Mouse (Mus musculus) neural tube, embryonic 13.5 days (tissue): ENCODE measurements around the gene Nwd1. TPM values are rescaled to one million over a fixed set of nuclear protein-coding genes. Genes with fewer than 3 reads are reported as not detected.
"Not testable (repeated sequence)": the region's sequence is repeated elsewhere in the genome, so short reads cannot be mapped to it uniquely, and the experiment has no call there.

ENCODE experiments used
- ATAC-seq: fragments of 200-750 bp; cut with Nextera tagmentation; 2 replicates; pipeline ENCODE4 v1.8.0; 2017; ENCODE audit warnings: low read depth, mild to moderate bottlenecking, moderate TSS enrichment, moderate library complexity
- H3K27ac ChIP-seq: fragments of 300-500 bp; sonication (generic); replicated peaks from 2 replicates; pipeline ENCODE4 v1.5.1; 2015; ENCODE audit warnings: moderate library complexity, mild to moderate bottlenecking, inconsistent platforms
- H3K27me3 ChIP-seq: fragments of 300-500 bp; sonication (generic); 2 replicates; pipeline ENCODE4 v1.6.1; 2015; ENCODE audit warnings: mild to moderate bottlenecking, inconsistent platforms
- H3K36me3 ChIP-seq: fragments of 300-500 bp; sonication (generic); 2 replicates; pipeline ENCODE4 v1.6.1; 2015; ENCODE audit warnings: mild to moderate bottlenecking, inconsistent platforms
- H3K4me1 ChIP-seq: fragments of 300-500 bp; sonication (generic); replicated peaks from 2 replicates; pipeline ENCODE4 v1.6.1; 2015; ENCODE audit warnings: inconsistent platforms
- H3K4me2 ChIP-seq: fragments of 300-500 bp; sonication (generic); 2 replicates; pipeline ENCODE4 v1.6.1; 2015; ENCODE audit warnings: inconsistent platforms, mild to moderate bottlenecking, moderate library complexity
- H3K4me3 ChIP-seq: fragments of 300-500 bp; sonication (generic); 2 replicates; pipeline ENCODE4 v1.5.1; 2015; ENCODE audit warnings: mild to moderate bottlenecking, inconsistent platforms
- H3K9ac ChIP-seq: fragments of 300-500 bp; sonication (generic); 2 replicates; pipeline ENCODE4 v1.6.1; 2015; ENCODE audit warnings: moderate library complexity, mild to moderate bottlenecking, inconsistent platforms
- H3K9me3 ChIP-seq: fragments of 300-500 bp; sonication (generic); 2 replicates; pipeline ENCODE4 v1.6.1; 2016; ENCODE audit warnings: inconsistent platforms
- WGBS: fragments of 180-500 bp; shearing (Covaris S2); methylation state at CpG from one replicate; pipeline ENCODE4 v1.1.7; 2015; 5-methylcytosine and 5-hydroxymethylcytosine counted together
- polyA plus RNA-seq: library from polyadenylated mRNA; unstranded; fragments of >200 nt; fragmentation: Nextera tagmentation; extraction: Ambion mirVana; gene quantifications from 2 replicates; pipeline ENCODE4 v1.2.1, GENCODE M21; 2015

Gene Nwd1
- polyA plus RNA-seq, 1 experiment from 2014 or later = 1.1 TPM

DNA sequence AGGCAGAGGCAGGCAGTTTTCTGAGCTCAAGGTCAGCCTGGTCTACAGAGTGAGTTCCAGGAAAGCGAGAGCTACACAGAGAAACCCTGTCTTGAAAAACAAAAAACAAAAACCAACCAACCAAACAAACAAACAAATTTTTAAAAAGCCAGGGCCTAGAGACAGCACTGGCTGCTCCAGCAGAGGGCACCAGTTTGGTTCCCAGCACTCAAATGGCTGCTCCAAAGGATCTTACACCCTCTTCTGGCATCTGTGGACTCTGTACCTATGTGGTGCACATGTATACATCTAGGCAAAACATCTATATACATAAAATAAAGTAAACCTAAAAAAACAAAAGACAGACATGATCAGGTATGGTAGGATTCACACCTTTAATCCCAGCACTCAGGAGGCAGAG, 26.3 kb downstream of the Nwd1 start:
- no peak overlapping the region for H3K27ac ChIP-seq
- no peak overlapping the region for H3K4me2 ChIP-seq
- H3K36me3 ChIP-seq = no peaks in the 10 kb centered on the region
- no peaks in the 10 kb centered on the region for H3K27me3 ChIP-seq
- H3K4me3 ChIP-seq = no peak overlapping the region
- no peaks in the 10 kb centered on the region for H3K9me3 ChIP-seq
- 97% methylated on average over 1 of the region's 1 CpGs for WGBS
- no peaks in the 10 kb centered on the region for H3K4me1 ChIP-seq
- ATAC-seq = no peak
- H3K9ac ChIP-seq = no peak overlapping the region

- Histone ChIP-seq H3K9ac (no peak overlapping the region), H3K9me3 (no peaks in the 10 kb centered on the region), H3K27ac (no peak overlapping the region), H3K4me3 (no peak overlapping the region), H3K36me3 (no peaks in the 10 kb centered on the region), H3K4me1 (no peaks in the 10 kb centered on the region), H3K27me3 (no peaks in the 10 kb centered on the region), H3K4me2 (no peak overlapping the region)
- WGBS = 100% methylated on average over 2 of the region's 2 CpGs
- no peak for ATAC-seq
Observed at GRCm38 (mm10) chr8:72674184-72674583, 27.7 kb downstream of the Nwd1 start.

DNA sequence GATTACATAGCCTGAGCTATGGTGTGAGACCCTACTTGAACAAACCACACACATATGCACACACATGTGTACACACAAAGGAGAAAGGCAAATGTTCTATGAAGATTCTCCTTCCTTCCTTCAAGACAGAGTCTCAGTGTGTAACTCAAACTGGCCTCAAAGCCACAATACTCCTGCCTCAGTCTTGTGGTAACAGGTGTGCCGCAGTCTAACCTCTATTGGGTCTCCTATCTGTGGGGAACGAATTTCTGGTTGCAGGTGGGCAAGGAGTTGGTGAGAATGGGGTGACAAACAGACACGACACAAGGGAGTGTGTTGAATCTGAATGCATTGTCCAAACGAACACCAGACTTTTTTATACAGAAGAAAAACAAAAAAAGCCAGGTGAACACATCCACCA, 29.9 kb downstream of the Nwd1 start:
- Histone ChIP-seq H3K27me3 (no peaks in the 10 kb centered on the region), H3K9me3 (no peaks in the 10 kb centered on the region), H3K4me1 (no peaks in the 10 kb centered on the region), H3K9ac (no peak overlapping the region), H3K4me3 (no peak overlapping the region), H3K27ac (no peak overlapping the region), H3K4me2 (no peak overlapping the region), H3K36me3 (no peaks in the 10 kb centered on the region)
- WGBS = 62% methylated on average over 4 of the region's 4 CpGs
- ATAC-seq = no peak

GRCm38 (mm10) chr8:72676844-72677243, 30.3 kb downstream of the Nwd1 start:
- not testable (repeated sequence) for H3K27ac ChIP-seq, H3K4me2 ChIP-seq, H3K27me3 ChIP-seq, H3K4me1 ChIP-seq, H3K4me3 ChIP-seq, H3K9ac ChIP-seq, H3K9me3 ChIP-seq, ATAC-seq, H3K36me3 ChIP-seq
- 56% methylated on average over 2 of the region's 2 CpGs for WGBS

- no peak overlapping the region for H3K9ac ChIP-seq
- no peak overlapping the region for H3K27ac ChIP-seq
- no peak overlapping the region for H3K4me2 ChIP-seq
- H3K9me3 ChIP-seq = no peaks in the 10 kb centered on the region
- H3K27me3 ChIP-seq = no peaks in the 10 kb centered on the region
- 68% methylated on average over 5 of the region's 5 CpGs for WGBS
- H3K4me3 ChIP-seq = no peak overlapping the region
- no peaks in the 10 kb centered on the region for H3K36me3 ChIP-seq
- ATAC-seq = no peak
- H3K4me1 ChIP-seq = no peaks in the 10 kb centered on the region
Observed at GRCm38 (mm10) chr8:72677331-72677730, 30.8 kb downstream of the Nwd1 start.

GRCm38 (mm10) chr8:72680133-72680532, 33.6 kb downstream of the Nwd1 start:
- H3K27me3 ChIP-seq = no peaks in the 10 kb centered on the region
- H3K4me2 ChIP-seq = no peak overlapping the region
- no peaks in the 10 kb centered on the region for H3K9me3 ChIP-seq
- H3K27ac ChIP-seq = no peak overlapping the region
- H3K4me1 ChIP-seq = no peaks in the 10 kb centered on the region
- no peaks in the 10 kb centered on the region for H3K36me3 ChIP-seq
- WGBS = 14% methylated on average over 3 of the region's 3 CpGs
- H3K4me3 ChIP-seq = no peak overlapping the region
- ATAC-seq = peak; percentile 63; the same call in 1 of the 2 replicates
- H3K9ac ChIP-seq = no peak overlapping the region

- Histone ChIP-seq H3K4me3 (no peak overlapping the region), H3K4me1 (no peaks in the 10 kb centered on the region), H3K9me3 (no peaks in the 10 kb centered on the region), H3K9ac (no peak overlapping the region), H3K36me3 (no peaks in the 10 kb centered on the region), H3K27me3 (no peaks in the 10 kb centered on the region), H3K27ac (no peak overlapping the region), H3K4me2 (no peak overlapping the region)
- no peak for ATAC-seq
- 83% methylated on average over 4 of the region's 4 CpGs for WGBS
Observed at GRCm38 (mm10) chr8:72682051-72682687, 35.7 kb downstream of the Nwd1 start.

GRCm38 (mm10) chr8:72683010-72683521, 36.6 kb downstream of the Nwd1 start:
- H3K4me1 ChIP-seq = no peaks in the 10 kb centered on the region
- no peaks in the 10 kb centered on the region for H3K9me3 ChIP-seq
- no peaks in the 10 kb centered on the region for H3K27me3 ChIP-seq
- no peak overlapping the region for H3K4me2 ChIP-seq
- H3K4me3 ChIP-seq = no peak overlapping the region
- 47% methylated on average over 2 of the region's 2 CpGs for WGBS
- no peaks in the 10 kb centered on the region for H3K36me3 ChIP-seq
- H3K9ac ChIP-seq = no peak overlapping the region
- no peak overlapping the region for H3K27ac ChIP-seq
- no peak for ATAC-seq

GRCm38 (mm10) chr8:72683572-72684099, 37.1 kb downstream of the Nwd1 start:
- H3K27me3 ChIP-seq, ATAC-seq, H3K4me3 ChIP-seq, H3K27ac ChIP-seq, H3K9ac ChIP-seq, H3K4me1 ChIP-seq, H3K36me3 ChIP-seq, H3K4me2 ChIP-seq, H3K9me3 ChIP-seq: not testable (repeated sequence)
- WGBS = 90% methylated on average over 5 of the region's 5 CpGs

DNA sequence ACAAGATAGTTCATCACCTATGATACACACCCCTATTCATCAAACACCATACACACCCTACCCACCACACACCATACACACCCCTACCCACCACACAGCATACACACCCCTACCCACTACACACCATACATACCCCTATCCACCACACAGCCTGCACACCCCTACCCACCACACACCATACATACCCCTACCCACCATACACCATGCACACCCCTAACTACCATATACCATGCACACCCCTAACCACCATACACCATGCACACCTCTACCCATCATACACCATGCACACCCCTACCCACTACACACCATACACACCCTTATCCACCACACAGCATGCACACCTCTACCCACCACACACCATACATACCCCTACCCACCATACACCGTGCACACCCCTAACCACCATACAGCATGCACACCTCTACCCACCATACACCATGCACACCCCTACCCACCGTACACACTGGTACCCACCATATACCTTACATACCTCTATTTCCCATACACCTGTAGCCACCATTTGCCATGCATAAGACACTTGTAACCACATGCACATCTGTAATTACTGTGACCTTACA, 51.9 kb downstream of the Nwd1 start:
- H3K36me3 ChIP-seq = no peaks in the 10 kb centered on the region
- no peak overlapping the region for H3K4me3 ChIP-seq
- H3K4me1 ChIP-seq = no peaks in the 10 kb centered on the region
- 98% methylated on average over 2 of the region's 2 CpGs for WGBS
- ATAC-seq = peak; percentile 59; the same call in 1 of the 2 replicates
- H3K9ac ChIP-seq = no peak overlapping the region
- H3K27me3 ChIP-seq = no peaks in the 10 kb centered on the region
- no peak overlapping the region for H3K4me2 ChIP-seq
- H3K9me3 ChIP-seq = no peaks in the 10 kb centered on the region
- no peak overlapping the region for H3K27ac ChIP-seq

- Histone ChIP-seq H3K9me3 (no peaks in the 10 kb centered on the region), H3K4me1 (no peaks in the 10 kb centered on the region), H3K36me3 (no peaks in the 10 kb centered on the region), H3K4me2 (no peak overlapping the region), H3K27me3 (no peaks in the 10 kb centered on the region), H3K27ac (no peak overlapping the region), H3K4me3 (no peak overlapping the region), H3K9ac (no peak overlapping the region)
- ATAC-seq = no peak
- 24% methylated on average over 6 of the region's 6 CpGs for WGBS
Observed at GRCm38 (mm10) chr8:72712569-72712968, 66.1 kb downstream of the Nwd1 start.

DNA sequence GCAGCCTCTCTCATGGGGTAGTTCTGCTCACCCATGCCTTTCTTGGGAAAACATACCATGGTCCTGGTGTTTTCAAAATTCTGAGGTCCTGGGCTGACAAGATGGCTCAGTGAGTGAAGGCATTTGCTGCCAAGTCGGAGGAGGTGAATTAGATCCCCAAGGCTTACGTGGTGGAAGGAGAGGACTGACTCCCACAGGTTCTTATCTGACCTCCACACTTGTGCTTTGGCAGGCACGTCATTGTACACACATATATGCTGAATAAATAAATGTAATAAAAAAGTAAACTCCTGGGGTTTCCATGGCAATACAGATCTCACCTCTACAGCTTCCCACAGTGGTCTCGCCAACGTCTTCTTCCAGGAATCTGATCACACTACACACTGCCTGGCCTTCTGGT, 70.1 kb downstream of the Nwd1 start:
- Histone ChIP-seq H3K4me3 (no peak overlapping the region), H3K27ac (no peak overlapping the region), H3K9ac (no peak overlapping the region), H3K9me3 (no peaks in the 10 kb centered on the region), H3K27me3 (no peaks in the 10 kb centered on the region), H3K4me1 (no peaks in the 10 kb centered on the region), H3K36me3 (no peaks in the 10 kb centered on the region), H3K4me2 (no peak overlapping the region)
- WGBS = 89% methylated on average over 5 of the region's 5 CpGs
- ATAC-seq = no peak

GRCm38 (mm10) chr8:72720541-72720940, 74.0 kb downstream of the Nwd1 start:
- Histone ChIP-seq H3K4me2 (no peak overlapping the region), H3K36me3 (peaks cover 10% of the 10 kb centered on the region), H3K27ac (no peak overlapping the region), H3K27me3 (no peaks in the 10 kb centered on the region), H3K9ac (no peak overlapping the region), H3K4me1 (peaks cover 15% of the 10 kb centered on the region), H3K9me3 (no peaks in the 10 kb centered on the region), H3K4me3 (no peak overlapping the region)
- 24% methylated on average over 1 of the region's 1 CpGs for WGBS
- no peak for ATAC-seq
